Mouse (Mus musculus) T-helper 1 cell (primary cell): Measurements from ENCODE around the gene Vps18.

ENCODE experiments used
- in situ Hi-C: fragments of 300-600 bp; cut with MboI, MseI; formaldehyde crosslinking; loops from one replicate; pipeline ENCODE4 v1.15.1; 2025; ENCODE audit warnings: high pct_unique_total_duplicates

Vps18 gene

DNA sequence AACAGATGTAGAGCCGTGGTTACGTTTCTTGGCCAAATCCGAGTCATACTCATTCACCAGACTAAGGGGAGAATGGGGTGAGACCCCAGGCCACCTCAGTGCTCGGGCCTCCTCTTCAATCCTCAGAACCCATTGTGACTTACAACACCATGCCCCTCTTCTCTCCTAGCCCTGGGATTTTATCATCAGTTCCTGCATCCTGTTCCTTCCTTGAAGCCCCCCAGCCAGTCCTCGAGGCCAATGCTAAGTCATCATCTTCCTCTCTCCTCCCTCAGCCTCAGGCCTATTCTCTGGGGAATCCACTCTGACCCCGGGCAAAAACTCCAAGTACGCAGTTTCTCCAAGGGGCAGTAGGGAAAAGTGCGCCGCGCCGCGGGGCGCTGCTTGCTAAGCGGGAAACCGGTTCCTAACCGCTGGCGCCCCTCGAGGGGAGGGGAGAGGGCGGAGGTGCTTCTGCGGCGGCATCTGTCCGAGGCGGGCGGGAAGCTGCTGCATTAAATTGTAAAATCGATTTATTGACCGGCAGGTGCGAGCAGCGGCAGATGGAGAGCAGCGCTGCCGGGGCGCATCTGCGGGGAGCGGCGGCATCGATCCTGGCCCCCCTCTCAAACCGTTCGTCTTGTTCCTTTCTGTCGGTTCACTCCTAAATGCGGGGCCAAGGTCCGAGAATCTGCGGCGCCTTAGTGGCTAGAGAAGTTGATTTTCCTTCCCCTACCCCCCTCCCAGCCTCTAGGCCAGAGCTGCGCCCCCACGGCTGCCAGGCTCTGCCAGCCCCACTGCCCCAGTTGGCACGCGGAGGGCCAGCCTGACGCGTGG lies 33.4 kb downstream of the Vps18 start:
- in situ Hi-C loops = no loop called here

DNA sequence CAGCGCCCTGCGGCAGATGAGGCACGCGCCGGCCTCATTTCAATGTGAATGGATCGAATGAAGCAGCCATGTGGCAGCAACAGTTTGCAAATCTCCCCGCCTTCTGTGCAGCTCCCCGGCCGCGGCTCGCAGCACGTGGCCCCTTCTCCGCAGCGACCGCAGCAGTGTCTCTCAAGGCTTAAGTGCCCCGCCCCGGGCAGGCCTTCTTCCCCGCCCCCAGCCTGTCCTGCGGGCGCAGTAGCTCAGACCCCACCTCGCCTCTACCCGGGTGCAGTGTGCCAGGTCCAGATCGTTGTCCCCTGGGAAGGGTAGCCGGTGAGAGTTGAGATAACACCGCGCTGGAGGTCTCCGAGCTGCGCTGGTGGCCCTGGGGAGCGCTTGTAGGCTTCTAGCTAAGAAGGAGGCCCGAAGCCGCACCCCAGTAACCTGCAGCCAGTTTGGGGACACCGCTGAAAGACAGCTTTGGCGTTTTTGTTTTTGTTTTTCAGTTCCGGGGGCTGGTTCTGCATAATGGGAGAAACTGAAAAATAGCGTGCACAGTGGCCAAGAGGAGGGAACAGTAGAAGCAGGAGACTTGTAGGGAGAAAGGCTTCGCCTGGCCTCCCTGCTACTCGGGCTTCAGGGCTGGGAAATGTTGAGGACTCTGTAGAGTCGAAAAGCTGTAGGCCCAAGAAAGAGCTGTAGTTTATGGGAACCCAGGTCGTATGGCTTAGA lies 34.2 kb downstream of the Vps18 start:
- in situ Hi-C loops = no loop called here

DNA sequence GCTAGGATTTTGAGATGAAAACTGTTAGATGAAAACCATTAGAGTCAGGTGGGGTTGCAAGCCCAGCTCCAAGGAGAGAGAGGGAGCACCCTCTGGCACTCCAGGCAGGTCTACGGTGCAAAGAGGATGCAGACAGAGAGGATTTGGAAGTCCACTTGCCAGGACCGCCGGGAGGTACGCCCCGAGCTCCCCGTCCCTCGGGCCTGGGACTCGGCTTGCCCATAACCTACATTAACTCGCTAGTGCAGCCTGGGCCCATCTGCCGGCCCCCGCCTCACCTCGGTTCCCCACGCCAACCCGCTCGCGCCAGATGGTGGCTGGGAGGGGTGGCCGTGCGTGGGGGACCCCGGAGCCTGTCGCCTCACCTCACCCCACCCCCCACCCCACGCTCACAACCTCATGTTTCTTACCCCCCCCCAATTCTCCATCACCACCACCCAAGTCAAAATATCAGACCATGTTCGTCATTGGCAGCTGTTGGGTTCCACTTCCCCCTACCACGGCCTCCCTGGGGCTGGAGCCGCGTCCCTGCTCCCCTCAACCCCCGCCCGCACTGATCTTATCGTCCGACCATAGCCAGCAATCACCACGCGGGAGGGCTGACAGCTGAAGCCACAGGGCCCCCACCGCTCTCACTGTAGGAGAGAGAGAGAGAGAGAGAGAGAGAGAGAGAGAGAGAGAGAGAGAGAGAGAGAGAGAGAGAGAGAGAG lies 35.5 kb downstream of the Vps18 start:
- in situ Hi-C loops = no loop called here

DNA sequence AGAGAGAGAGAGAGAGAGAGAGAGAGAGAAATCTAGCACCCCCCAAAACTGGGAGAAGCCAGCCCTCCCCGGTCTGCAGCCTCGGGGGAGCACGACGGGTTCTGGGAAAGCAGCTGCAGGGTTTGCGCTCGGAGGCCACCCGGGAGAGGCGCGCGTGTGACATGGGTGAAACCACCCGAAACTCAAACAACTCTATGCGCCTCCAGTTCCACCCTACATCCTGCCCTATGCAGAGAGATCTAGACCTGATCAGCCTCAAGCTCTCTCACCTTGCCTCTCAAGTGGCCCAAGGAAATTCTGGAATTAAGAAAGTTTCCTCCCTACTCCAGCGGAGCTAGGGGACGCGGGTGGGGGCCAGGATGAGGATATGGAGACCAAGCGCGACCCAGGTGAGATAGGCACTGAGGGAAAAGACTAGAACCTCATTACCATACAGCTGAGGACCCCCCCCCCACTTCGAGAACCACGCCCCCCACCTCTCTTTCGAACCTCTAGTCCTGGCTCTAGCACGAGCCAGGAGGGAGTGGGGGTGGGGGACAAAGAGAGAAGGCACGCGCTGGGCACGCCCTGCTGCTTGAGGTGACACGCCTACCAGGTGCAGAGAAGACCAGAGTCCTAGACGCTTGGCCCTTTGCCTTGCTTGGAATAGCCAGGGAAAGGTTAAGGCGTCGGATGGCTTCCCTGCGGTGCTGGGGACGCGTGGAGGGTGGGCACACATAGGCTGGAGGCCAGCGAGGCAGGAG lies 36.2 kb downstream of the Vps18 start:
- in situ Hi-C loops = no loop called here

DNA sequence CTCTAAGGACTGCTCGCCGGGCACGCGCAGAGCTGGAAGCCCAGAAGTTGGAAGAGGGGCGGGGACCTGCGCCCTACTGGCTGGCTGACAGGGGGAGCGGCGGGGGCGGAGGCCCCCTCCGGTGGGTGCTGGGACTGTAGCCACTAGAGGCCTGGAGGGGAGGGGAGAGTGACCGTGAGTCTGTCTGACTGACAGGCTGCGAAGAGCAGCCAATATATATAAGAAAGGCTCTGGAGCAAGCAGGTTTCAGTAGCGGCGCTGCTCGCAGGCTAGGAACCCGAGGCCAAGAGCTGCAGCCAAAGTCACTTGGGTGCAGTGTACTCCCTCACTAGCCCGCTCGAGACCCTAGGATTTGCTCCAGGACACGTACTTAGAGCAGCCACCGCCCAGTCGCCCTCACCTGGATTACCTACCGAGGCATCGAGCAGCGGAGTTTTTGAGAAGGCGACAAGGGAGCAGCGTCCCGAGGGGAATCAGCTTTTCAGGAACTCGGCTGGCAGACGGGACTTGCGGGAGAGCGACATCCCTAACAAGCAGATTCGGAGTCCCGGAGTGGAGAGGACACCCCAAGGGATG lies 37.1 kb downstream of the Vps18 start, which contains the start of gene Dll4:
Gene Dll4, plus strand, starts transcription at position 217 of the 576 bp plus-strand sequence.
- in situ Hi-C loops = no loop called here

DNA sequence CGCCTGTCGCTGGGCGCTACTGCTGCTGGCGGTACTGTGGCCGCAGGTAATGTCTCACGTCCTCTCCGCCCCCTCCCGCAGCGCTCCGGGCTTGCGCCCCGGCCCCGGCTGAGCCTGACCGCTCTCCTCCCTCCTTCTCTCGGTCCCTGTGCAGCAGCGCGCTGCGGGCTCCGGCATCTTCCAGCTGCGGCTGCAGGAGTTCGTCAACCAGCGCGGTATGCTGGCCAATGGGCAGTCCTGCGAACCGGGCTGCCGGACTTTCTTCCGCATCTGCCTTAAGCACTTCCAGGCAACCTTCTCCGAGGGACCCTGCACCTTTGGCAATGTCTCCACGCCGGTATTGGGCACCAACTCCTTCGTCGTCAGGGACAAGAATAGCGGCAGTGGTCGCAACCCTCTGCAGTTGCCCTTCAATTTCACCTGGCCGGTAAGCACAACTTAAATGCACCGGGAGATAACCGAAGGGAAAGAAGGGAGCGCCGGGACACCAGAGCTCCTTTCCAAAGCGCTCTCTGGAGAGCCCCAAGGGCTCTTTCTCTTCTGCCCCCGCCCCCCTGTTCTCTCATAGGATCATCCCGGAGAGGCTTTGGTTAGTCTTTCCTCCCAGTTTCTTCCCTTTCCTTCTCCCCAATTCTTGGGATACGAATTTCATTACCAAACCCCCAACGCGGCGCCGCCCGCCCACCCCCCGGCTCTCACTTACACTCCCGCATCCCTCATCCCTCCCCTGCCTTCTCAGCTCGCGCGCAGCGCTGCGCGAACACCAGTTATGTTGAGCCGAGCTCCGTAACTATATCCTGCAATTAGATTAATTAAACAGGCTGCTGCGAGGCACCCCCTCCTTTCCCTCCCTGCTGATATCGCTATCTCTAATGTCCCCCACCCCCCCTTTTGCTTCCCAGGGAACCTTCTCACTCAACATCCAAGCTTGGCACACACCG lies 37.9 kb downstream of the Vps18 start:
- in situ Hi-C loops = no loop called here

DNA sequence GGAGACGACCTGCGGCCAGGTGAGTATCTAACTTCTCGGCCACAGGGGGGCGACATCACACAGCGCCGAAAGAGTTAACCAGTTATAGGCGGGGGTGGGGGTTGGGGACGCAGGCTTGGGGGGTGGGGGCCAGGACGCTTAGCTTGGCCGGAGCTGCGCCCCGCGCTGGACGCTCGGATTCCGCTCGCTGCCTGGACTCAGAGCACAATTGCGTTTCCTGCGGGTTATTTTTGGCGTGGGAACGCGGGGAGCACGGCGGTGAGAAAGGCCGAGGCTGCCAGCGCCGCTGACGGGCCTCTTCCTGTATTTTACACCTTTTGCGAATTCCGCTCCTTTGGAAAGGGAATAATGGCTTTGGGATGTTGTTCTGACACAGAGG lies 38.6 kb downstream of the Vps18 start:
- in situ Hi-C loops = no loop called here

DNA sequence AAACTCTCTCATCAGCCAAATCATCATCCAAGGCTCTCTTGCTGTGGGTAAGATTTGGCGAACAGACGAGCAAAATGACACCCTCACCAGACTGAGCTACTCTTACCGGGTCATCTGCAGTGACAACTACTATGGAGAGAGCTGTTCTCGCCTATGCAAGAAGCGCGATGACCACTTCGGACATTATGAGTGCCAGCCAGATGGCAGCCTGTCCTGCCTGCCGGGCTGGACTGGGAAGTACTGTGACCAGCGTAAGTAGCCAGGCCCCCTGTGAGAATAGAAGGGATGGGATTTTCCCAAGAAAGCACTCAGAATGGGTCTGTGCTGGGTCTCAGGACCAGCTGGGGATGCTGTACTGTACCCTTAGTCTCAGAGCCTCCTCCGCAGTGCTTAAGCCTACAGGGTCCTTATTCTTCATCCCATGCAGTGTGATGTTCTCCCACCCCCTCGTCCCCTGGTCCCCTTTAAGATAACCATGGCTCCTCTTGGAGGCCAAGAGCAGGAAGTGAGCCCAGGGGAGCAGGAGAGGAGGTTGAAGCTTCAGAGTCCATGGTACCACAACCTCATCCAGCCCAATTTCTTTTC lies 39.5 kb downstream of the Vps18 start:
- in situ Hi-C loops = no loop called here

DNA sequence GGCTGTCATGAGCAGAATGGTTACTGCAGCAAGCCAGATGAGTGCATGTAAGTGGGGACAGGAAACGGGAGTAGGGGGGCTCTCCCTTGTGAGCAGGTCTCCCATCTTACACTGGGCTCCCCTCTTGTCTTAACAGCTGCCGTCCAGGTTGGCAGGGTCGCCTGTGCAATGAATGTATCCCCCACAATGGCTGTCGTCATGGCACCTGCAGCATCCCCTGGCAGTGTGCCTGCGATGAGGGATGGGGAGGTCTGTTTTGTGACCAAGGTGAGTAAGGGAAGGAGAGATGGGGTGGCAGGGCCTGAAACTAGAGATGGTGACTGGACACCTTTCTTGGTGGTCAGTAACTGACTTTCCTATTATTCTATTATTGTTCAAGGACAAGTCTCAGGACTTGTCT lies 40.0 kb downstream of the Vps18 start:
- in situ Hi-C loops = no loop called here

DNA sequence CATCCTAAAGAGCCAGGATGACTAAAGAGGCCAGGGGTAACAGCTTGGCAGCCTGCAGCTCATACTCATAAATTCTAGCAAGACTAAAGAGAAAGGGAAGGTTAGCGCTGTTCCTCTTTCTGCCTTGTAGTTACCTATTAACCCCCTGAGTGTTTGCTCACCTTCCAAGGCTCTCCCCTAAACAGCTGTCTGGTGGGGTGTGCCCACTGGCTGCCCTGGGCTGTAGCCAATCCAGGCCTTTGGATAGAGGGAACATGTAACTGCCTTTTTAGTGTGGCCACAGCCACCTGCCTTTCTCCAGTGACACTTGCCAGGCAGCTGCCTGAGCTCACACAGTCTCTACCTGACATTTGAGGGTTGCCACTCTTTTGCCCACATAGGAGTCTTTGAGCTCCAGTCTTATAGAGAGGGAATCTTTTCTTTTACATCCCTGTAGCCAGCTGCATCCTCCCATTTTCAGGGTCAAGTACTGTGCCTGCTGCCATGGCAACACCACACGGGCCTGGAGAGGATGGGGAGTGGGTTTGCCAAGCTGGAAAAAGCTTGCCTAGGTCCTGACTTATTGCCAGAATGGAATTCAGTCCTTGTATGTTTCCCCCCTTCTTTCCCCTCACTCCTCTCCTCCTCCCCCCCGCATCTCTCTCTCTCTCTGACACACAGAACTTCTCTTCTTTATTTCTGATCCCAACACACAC lies 40.7 kb downstream of the Vps18 start:
- in situ Hi-C loops = no loop called here

DNA sequence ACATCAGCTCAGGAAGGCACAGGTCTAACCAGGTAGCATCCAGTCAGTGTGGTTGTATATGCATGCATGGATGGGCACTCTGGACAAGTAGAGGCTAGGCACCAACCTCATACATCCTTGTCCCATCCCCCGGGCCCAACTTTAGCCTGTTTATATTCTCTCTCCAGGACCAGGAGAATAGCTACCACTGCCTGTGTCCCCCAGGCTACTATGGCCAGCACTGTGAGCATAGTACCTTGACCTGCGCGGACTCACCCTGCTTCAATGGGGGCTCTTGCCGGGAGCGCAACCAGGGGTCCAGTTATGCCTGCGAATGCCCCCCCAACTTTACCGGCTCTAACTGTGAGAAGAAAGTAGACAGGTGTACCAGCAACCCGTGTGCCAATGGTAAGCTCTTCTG lies 42.3 kb downstream of the Vps18 start:
- in situ Hi-C loops = no loop called here

DNA sequence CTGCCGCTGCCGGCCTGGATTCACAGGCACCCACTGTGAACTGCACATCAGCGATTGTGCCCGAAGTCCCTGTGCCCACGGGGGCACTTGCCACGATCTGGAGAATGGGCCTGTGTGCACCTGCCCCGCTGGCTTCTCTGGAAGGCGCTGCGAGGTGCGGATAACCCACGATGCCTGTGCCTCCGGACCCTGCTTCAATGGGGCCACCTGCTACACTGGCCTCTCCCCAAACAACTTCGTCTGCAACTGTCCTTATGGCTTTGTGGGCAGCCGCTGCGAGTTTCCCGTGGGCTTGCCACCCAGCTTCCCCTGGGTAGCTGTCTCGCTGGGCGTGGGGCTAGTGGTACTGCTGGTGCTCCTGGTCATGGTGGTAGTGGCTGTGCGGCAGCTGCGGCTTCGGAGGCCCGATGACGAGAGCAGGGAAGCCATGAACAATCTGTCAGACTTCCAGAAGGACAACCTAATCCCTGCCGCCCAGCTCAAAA lies 43.7 kb downstream of the Vps18 start:
- in situ Hi-C loops = no loop called here

DNA sequence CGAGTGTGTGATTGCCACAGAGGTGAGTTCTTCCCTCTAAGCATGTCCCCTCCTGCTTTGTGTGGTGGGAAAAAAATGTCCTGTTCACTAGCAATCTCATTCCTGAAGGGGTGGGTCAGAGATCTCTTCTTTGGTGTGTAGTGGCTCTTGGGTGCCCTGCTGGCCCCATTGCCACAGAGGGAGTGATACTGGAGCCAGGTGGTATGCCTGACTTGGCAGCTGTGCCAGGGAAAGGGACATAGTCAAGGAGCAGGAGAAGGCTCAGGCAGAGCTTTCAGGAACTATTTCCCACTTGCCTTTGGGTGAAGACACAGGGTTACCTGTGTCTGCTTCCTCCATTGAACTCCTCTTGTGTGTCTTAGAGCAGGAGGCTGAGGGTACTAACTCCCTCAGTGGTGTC lies 45.6 kb downstream of the Vps18 start:
- in situ Hi-C loops = no loop called here

DNA sequence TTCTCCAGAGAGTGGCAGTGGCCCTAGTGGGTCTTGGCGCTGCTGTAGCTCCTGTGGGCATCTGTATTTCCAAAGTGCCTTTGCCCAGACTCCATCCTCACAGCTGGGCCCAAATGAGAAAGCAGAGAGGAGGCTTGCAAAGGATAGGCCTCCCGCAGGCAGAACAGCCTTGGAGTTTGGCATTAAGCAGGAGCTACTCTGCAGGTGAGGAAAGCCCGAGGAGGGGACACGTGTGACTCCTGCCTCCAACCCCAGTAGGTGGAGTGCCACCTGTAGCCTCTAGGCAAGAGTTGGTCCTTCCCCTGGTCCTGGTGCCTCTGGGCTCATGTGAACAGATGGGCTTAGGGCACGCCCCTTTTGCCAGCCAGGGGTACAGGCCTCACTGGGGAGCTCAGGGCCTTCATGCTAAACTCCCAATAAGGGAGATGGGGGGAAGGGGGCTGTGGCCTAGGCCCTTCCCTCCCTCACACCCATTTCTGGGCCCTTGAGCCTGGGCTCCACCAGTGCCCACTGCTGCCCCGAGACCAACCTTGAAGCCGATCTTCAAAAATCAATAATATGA lies 46.5 kb downstream of the Vps18 start:
- in situ Hi-C loops = no loop called here

DNA sequence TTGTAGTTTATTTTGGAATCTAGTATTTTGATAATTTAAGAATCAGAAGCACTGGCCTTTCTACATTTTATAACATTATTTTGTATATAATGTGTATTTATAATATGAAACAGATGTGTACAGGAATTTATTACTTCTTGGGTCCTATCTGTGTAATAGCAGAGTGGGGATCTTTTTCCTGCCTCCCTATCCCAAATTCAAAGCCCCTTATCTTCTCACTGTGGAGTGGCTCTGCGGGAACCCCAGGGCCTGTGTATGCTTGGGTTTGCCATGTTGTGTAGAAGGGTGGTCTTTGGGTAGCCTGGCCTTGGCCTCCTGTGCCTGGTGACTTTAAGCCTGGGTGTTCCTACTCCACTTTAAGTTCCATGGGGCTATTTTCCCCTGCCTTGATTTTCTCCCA lies 47.0 kb downstream of the Vps18 start:
- in situ Hi-C loops = no loop called here

DNA sequence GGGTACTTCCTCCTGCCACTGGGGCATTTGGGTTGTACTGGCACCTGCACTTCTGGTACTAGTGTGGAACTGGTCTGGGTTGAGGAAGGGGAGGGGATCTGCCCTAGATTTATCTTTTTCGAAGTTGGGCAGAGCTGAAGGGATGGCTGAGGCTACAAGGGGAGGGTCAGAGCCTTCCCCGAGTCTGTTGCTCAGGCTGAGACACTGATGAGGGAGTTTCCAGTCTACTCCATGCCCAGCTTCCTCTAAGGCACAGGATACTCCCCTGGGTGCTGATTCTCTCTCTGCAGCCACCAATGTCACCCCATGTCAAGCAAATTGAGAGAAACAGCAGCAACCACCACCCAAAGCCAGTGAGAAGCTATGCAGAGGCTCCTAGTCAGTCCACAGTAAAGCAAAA lies 47.5 kb downstream of the Vps18 start:
- in situ Hi-C loops = no loop called here

DNA sequence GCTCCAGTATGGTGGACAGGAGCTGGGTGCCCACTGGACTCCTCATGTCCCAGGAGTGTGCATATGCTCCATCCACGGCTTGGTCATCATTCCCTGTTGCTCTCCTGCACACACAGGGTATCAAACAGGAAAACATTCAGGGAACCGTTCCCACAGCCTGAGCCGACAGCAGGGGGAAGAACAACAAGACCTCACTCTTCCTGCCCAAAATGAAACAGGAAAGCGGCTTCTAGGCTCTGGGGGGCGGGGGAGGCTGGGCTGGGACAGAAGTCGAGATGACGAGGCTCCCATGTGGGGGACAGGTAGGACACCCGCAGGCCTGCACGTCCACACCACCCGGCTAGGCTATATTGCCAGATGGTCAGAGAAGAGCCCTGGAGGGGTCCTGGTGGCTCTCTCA lies 47.9 kb downstream of the Vps18 start:
- in situ Hi-C loops = no loop called here

DNA sequence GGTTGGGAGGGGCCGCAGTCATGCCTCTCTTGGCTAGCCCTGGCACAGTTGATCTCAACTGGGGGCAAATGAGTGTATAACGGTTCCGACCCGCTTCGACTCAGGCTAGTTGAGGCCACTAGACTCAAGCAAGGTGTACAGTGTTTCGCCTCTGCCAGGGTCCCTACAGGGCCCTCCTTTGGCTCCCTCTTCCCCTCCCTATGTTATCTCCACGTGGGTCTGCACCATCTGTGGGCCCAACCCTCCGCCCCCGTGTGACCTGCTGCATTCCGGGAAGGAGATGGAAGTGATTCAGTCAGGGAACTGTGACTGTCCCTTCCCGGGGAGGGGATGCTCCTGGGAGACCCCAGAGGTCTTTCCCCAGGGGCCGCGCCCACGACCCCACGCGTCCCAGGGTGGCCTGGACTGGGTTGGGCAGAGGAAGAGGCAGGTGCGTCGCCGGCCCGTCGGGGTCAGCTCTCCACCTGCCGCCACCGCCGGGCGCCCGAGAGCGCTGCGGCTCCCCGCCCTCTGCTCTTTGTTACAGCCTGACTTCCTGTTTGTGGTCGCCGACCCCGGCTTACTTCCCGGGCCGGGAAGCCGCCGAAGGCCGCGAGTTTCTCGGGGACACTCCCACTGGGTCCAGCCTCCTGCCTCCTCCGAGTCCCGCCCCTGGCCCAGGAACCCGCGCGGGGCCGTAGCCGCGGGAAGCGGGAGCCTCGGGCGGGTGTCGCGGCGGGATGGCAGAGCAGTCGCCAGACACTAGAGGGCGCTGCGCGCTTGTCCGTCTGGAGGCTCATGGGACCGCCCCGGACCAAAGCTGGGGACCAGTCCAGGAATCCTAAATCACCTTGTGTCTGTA lies 49.1 kb downstream of the Vps18 start:
- in situ Hi-C loops = no loop called here
